Mouse (Mus musculus) NIH3T3 (cell line): ENCODE results near the gene Wbp2nl.

Experiments
- DNase-seq: peaks from one replicate; pipeline ENCODE4 v3.0.0-alpha.2; 2012; ENCODE audit warnings: low read depth

Gene Wbp2nl

DNA sequence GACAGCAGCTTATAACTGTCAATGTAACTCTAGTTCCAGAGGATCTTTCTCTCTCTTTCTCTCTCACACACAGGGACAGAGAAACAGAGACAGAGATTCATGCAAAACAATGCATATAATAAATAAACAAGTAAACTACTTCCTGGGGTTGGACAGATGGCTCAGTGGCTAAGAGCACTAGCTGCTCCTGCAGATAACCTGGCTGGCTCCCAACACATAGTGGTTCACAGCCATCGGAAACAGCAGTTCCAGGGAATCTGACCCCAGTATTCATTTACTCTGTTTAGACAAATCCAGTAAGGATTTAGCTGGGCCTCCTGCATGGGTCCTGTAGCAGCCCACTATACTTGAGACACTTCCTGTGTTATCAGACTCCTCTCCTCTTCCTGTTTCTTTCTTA is 20.9 kb downstream of the Wbp2nl start:
- DNase-seq: no peak

- no peak for DNase-seq
Measured at GRCm38 (mm10) chr15:82322195-82322594, 23.4 kb downstream of the Wbp2nl start.

- DNase-seq: no peak
Measured at GRCm38 (mm10) chr15:82325382-82325781, 26.6 kb downstream of the Wbp2nl start.

DNA sequence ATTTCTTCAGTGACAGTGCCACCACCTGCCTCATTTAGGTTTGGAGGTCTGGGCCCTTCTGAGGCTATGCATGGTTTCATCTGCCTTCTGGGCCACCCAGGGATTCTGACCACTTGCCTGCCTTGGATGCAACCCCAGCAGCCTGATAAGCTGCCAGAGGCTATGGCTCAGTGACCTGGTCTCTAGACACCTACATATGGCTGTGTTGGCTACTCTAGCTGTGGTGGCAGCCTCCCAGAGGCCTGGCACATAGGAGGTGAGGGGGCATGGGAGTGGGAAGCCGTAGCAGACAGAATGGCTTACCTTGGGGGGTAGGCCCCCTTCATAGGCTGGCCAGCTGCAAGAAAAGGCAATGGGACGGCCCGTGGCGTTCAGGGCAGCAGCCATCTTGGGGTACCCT is 36.4 kb downstream of the Wbp2nl start:
- no peak for DNase-seq

- DNase-seq: no peak
Measured at GRCm38 (mm10) chr15:82336629-82337028, 37.9 kb downstream of the Wbp2nl start.

DNA sequence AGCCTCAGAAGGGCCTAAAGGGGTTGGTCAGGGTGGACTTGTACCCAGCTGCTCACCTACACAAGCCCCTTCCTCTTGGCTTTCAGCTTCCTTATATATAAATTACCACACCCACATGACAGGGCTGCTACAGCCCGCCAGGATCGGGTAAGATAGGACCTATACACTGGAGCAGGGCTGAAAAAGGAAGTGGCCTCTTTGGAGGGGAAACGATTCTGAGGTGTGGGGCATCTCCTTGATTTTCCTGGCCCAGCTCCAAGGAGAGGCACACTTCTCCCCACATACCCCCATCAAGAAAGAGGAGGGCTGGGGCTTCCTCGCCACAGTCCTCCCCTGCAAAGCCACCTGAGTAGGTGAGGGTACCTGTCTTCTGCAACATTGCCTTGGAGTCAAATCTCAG is 39.1 kb downstream of the Wbp2nl start:
- peak; percentile 38 for DNase-seq

DNA sequence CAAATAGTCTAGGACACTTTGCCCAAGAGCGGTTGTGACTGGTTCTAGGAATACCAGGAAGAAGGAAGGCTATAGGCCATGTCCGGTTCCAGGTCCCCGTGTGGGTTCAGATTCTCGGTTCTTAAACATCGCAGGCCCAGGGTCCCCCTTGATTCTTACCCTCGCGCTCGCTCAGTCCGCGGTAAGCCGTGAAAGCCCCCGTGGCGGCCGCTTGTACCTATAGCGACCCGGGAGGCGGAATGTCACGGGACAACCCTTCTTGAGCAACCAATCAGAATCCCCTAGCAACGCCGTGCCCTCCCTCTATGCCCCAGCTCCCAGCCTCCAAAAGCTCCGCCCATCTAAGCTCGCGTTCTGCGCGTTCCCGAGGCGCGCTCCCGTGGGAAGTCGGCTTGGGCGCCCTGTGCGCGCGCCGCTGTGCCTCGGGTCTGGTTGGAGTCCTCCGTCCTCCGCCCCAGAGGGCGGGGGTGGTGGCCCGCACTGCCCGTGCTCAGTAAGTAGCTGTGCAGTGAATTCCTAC is 39.9 kb downstream of the Wbp2nl start, which contains the start of the genes Naga, Pheta2 and Smdt1:
Gene Naga, minus strand, starts transcription at position 333 of the 520 bp plus-strand sequence.
Gene Pheta2, plus strand, starts transcription at position 350 of the 520 bp plus-strand sequence.
Gene Smdt1, plus strand, starts transcription at position 367 of the 520 bp plus-strand sequence.
- peak; percentile 99 for DNase-seq

DNA sequence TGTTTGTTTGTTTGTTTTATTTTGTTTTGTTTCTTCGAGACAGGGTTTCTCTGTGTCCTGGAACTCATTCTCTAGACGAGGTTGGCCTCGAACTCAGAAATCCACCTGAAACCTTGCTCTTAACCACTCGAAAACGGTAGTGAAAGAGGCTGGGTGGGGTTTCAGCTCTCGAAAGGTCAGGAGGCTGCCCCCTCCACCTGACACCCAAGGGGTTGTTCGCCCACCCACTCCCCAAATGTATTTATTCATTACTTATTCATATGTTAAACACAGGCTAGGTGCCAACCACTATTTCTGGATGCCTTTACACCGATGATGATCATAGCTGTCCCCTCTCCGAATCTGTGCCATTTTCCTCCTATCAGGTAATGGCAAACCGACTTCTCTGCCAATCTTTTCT is 40.4 kb downstream of the Wbp2nl start:
- DNase-seq: no peak

GRCm38 (mm10) chr15:82339634-82340254 is 41.0 kb downstream of the Wbp2nl start:
- no peak for DNase-seq

- DNase-seq: no peak
Measured at GRCm38 (mm10) chr15:82340414-82341035, 41.8 kb downstream of the Wbp2nl start.

- DNase-seq: no peak
Measured at GRCm38 (mm10) chr15:82341036-82341501, 42.3 kb downstream of the Wbp2nl start.

- DNase-seq: no peak
Measured at GRCm38 (mm10) chr15:82341675-82342542, 43.2 kb downstream of the Wbp2nl start.

DNA sequence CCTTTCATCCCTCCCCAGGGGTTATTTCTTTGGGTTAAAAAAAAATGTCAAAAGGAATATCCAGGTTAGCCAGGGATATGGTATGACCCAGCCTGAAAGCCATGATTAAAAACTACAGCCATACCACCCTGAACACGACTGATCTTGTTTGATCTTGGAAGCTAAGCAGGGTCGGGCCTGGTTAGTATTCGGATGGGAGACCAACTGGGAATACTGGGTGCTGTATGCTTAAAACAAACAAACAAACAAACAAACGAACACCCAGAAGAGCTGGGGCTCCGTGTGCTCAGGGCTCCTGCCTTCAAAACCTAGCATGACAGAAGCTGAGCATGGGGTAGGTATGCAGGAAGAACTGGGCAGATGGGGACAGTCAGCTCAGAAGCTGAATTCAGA is 43.8 kb downstream of the Wbp2nl start:
- no peak for DNase-seq

- no peak for DNase-seq
Measured at GRCm38 (mm10) chr15:82343368-82344287, 44.9 kb downstream of the Wbp2nl start.

DNA sequence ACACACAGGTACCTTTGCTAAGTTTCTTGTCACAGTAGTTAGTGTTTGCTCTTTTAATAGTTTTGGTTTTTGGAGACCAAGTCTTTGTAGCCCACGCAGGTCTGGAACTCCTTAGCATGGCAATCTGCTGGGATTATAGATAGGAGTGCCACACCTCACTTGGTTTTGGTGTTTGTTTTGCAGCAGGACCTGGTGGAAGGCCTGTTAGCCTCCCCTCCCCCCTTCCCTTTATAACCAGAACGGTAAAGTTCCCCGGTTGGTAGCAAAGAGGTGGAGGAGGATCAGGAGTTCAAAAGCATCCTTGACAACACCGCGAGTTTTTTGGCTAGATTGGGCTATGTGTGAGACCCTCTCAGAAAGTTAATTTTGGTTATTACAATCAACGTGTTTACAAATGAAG is 46.2 kb downstream of the Wbp2nl start:
- no peak for DNase-seq

DNA sequence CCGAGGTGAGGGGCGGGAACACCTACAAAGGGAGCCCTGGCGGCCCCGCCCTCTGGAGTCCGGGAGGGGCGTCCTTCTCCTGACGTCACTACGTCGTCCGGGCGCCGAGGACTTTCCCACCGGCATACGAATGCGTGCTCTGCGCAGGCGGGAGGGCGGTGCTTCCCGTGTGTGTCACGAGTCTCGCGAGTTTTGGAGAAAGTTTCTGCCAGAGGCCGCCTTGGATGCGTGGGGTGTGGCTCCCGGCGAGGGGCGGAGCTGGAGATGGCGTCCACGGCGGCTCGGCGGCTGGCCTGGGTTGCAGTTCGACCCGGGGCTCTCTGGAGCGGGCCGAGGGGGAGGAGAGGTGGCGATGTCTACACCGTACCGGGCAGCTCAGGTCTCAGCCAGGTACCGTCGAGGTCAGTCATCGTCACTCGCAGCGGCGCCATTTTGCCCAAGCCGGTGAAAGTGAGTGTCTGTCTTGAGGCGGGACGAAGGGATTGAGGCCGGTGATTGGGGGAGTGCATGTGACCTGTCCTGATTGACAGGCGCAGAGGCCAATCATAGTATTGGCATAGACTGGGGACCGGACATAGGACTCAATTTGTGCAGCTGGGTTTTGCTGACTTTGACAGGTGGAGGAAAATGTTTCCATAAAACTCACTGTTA is 47.2 kb downstream of the Wbp2nl start:
- DNase-seq: peak; percentile 99

GRCm38 (mm10) chr15:82346580-82347302 is 48.0 kb downstream of the Wbp2nl start:
- DNase-seq: no peak

- DNase-seq: no peak
Measured at GRCm38 (mm10) chr15:82347303-82347676, 48.5 kb downstream of the Wbp2nl start.

DNA sequence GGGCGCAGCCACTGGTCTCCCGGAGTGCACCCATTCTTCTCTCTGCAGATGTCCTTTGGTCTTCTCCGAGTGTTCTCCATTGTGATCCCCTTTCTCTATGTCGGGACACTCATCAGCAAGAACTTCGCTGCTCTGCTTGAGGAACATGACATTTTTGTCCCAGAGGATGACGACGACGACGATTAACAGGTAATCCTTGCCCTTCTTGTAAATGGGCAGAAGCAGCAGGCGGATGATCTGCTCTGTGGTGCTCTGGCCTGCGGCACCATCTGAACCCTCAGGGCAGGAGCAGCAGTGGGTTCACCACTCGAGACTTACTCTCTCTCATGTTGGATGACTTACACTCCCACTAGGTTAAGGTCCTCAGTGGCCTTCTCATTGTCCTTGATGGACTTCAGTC is 49.1 kb downstream of the Wbp2nl start:
- DNase-seq: no peak
